Mouse (Mus musculus) WW6 (cell line): ENCODE results near the gene Plekha8.

ENCODE experiments used
- DNase-seq: peaks from one replicate; pipeline ENCODE4 v3.0.0-alpha.2; 2013; ENCODE audit warnings: low read depth, low spot score

Gene Plekha8

DNA sequence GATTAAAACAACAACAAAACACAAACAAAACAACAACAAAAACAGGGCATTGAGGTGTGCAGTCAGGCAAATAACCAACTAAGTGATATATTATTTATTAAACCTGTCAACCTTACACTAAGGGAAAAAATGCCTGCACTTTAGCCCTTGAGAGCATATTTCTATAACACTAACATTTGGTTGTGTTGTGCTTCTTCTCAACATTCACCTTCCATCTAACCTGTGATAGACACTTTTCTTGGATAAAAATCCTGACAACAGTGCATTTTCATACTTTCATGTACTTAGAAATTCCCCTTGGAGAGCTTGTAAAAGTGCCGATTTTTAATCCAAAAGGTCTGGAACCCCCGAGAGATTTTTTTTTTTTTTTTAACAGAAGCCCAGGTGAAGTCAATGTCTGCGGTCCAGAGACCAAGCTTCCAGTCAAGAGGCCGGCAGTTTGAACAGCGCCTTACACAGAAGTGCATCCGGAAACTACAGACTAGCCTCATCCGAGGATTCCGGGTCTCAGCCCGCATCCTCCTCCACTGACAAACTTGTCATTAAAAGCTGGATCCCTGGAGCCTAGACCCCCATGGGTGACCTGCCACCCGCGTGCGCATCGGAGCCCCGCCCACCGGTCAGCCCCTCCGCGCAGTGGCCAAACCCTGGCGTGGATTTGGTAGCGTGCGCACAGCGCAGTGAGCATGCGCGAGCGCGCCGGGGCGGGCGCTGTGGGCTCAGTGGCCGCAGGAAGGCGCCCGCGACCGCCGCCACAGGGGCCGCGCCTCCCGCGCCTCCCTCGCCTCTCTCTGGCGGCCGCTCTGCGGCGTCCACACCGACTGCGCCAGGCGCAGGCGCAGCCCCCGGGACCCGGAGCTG is at the start of gene Plekha8:
Plekha8 (plus strand) TSS at position 643 of the 861 bp plus-strand sequence.
- DNase-seq, result peak; percentile 65

DNA sequence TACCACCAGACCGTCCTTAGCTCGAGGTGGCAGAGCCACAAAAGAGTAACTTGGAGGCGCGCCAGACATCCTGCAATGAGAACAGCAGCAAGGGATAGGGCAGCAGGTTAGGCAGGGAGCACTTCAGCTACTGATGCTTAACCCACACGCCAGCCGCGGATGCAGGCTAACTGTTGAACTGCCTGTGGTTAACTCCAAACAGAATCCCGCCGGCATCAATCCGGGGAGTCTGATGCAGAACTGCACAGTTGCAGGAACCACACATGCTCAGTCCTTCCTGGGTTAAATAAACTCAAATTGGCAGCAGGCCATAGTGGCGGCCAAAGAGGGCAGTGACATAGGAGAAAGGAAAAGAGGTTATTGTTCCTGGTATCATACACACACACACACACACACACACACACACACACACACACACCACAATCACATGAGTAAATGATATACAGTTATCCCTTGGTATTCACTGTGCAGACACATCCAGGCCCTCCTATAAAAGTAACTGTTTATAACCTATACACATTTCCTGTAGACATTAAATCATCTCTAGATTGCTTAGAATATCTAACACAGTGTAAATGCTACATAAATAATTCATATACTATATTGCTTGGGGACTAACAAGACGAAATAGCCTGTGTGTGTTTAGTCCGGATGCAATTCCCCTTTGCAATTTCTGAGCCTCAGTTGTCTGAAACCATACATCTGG is 46.4 kb upstream of the Plekha8 start:
- DNase-seq, result no peak

DNA sequence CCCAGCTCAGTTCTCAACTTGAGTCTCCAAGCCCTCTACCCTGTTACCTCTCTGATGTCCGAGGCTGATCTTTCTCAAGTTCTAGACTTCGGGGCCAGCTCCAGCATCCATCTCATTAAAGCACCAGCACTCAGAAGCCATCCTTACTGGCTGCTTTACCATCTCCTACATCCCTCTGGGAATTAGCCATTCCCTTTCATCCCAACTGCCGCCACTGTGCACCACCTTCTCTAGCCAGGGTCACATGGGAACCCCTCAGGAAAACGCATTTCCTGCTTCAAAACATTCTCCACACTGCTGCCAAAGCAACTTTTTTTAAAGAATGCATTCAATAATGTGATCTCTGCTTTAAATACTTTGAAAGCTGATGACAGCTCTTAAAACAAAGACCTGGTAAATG is 45.6 kb upstream of the Plekha8 start:
- DNase-seq, result no peak

DNA sequence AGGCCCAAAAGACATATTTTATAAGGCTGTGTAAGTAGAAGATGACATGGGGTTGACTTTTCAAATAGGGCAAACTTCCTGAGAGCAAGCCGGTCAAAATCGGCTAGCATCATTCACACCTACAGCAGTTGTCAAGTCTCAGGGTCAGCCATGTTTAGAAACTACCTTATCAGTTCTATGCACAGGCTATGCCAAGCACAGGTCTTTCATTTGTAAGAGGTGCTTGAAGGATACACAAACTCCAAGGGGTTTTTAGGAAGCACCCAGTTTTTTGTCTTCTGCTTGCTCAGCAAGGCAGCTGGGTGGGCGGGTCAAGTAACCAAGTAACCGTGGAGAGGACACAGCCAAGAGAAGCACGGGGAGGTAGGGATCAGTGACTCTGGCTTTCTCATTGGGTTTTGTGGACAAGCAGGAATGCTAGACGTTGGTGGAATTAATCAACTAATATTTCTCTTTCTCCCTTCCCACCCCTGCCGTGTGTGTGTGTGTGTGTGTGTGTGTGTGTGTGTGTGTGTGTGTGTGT is 44.0 kb upstream of the Plekha8 start:
- no peak for DNase-seq

DNA sequence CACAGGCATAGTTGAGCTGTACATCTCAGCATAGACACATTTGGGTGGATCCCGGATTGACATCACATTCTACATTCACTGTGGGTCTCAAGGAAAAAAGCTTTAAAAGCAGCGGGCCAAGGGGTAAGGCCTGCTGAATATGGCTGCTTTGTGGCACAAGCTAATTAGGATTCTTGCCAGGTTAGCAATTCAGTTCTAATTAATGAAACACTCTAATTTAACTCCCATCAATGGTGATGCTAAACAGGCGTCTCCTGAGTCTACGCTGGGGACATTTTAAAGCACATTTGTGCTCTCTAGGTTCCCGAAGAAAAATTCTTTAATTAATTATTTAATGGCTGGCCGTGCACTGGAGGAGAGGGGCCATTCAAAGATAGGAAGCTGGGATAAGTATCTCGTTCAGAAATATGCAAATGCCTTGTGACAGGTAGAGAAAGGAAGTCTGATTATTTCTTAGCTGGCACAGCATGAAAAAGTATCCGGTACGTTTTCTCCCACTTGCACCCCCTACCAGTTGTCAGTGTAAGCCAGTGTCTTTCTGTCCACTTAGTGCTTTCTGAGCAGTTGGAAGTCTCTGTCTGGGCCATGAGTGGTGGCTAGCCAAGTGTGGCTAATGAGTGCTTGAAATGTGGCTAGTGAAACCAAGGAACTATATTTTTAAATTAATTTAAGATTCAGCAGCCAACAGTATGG is 42.0 kb upstream of the Plekha8 start:
- no peak for DNase-seq

DNA sequence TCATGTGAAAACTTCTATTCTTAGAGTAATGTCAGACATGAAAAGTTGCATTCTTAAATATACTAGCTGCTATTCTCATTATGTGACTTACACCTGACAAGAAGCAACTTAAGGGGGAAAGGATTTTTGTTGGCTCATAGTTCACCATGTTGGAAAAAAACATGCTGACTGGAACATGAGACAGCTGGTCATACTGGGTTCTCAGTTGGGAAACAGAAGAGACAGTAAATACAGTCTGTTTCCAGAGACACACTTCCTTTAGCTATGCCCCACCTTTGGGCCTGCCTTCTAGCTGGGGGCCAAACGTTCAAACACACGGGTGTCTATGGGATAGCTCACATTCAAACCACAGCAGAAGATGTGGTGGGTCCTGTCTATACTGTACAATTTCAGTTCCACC is 41.3 kb upstream of the Plekha8 start:
- no peak for DNase-seq

DNA sequence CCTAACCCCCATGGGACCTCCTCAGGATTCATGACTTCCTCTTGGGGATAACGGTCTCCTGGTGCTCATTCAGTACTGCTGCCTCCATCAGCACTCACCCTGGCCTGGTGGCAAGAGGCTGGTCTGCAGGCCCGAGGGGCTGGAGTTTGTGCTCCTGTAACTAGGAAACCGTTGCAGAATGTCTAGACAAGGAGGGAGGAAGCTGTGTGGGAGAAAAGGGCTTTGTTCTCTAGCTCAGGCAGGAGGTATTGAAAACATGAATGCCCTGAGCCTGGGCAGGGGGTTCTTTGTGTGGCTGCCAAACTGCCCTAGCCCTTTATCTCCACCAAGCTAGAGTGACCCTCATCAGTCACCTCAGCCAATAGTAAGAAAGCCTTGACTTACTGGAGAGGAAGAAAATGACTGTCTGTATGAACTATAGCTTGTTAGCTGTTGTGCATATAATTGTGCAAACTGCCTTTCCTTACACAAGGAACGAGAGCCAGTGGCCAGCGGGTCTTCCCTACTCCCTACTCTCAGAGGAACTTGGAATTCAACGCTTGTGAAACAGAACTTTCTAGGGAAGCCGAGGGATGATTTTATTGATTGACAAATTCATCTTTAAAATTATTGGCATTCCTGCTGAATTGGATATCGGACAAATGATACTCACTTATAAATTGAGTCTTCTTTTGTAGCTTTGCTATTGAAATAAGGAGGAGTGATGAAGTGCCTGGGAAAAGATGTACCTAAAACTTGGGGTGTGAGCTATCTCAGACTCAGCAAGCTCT is 40.4 kb upstream of the Plekha8 start:
- DNase-seq, result no peak

DNA sequence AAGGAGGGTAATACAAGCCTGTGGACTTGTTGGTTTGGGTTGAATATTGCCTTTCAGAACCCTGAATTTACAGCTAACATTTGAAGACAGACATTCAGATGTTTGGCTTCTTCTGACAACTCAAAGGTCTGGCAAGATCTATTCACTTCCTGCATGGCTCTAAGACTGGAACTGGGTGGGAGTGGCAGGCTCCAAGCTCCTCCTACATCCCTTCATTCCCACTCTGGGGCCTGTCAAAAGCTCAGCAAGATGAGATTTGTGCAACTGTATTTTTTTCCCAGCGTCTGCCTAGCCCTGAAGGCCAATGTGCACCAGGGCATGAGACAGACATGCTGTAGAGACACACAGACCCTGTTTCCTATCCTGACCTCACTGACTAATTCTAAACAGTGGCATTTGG is 39.1 kb upstream of the Plekha8 start:
- no peak for DNase-seq

DNA sequence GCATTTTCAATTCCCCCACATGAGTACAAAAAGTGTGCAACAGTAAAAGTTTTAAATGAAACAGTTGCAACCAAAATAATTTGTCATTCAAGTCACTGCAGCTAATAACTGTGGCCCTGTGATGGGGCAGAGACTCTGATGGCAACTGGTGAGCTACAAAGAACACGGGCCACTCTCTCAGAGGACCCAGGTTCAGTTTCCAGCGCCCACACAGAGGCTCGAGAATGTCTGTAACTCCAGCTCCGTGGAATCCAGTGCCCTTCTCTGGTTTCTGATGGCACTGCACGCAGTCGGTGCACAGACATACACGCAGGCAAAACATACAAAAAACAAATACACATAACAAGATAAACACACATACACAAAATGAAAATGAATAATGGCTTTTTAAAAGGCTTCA is 37.2 kb upstream of the Plekha8 start:
- no peak for DNase-seq

DNA sequence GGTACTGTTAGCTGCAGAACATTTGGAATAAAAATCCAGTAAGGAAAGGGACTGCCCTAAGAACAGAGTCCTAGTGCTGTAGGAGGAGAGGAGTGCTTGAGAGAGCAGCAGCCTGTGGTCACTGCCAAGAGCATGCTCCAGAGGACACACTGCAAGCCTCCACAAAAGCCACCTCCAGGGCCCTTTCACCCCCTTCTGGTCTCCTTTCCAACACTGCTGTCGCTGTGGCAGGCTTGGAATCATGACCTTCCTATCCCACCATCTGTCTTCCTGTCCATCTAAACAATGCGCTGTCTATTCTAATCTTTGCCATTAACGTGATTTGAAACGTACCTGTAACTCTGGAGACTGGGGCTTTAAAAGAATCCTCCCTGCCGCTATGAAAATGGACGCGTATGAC is 36.4 kb upstream of the Plekha8 start:
- DNase-seq, result no peak

DNA sequence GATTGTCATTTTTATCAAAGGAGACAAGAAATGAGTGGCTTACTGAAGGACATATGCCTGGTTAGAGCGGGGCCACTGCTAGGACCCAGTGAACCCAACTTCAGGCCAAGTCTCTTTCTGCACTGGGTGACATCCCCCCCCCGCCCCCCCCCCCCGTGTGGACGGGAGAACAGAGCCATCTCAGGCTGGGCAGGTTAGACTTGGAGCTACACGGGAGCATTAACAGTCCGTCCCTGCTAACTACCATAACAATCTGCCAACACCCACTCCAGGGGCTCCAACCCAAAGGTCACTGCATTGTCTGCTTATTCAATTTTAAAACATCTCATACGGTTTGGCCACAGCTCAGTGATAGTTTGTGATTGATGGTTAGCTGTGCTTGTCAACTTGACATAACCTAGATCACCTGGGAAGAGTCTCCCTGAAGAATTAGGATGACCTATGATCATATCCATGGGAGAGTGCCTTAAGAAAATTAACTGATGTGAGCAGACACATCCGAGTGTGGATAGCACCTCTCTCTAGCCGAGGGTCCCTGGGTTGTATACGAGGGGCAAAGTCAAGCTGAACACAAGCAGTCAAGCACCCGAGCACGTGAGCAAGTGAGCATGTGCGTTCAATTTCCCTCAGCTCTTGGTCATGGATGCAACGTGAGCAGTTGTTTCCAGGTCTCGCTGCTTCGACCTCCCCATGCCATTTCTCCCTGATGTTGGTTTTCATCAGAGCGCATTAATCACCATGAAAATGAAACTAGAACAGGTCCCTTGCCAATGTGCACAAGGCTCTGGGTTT is 32.7 kb upstream of the Plekha8 start:
- no peak for DNase-seq

DNA sequence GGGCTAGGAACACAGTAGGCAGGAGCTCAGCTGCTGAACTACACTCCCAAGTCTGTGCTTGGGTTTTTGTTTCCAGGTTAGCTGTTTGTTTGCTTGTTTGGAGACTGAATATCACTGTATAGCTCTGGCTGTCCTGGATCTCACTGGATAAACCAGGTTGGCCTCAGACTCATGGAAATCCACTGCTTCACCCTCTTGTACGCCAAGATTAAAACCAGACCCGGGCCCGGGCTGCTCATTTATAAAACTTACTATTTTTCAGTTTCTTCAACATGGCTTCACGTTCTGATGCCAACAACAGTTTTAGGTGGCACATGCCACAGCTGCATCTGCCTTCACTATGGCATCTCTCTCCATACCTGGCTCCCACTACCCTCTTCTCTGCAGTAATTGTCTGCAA is 31.4 kb upstream of the Plekha8 start:
- no peak for DNase-seq

DNA sequence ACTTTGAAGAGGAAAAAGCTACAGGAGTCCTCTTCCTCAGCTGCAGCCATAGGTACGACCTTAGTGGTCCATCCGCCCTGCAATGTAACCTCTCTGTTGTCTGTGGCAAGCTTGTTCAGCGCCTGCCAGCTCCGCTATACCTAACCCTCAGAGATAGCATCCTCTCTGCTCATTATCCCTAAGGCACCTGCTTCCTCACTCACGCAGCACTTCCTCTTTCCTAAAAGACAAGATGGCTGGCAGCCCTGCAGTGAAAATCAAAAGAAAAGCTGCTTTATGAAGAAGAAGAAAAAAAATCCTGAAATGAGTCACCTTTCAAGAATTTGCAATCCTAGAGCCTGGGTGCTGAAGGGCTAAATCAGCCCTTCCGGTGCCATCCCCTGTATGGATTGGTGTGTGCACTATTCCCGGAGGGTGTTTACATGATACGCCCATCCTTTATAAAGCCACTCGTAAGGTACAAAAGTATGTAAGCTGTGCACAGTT is 30.4 kb upstream of the Plekha8 start:
- no peak for DNase-seq

DNA sequence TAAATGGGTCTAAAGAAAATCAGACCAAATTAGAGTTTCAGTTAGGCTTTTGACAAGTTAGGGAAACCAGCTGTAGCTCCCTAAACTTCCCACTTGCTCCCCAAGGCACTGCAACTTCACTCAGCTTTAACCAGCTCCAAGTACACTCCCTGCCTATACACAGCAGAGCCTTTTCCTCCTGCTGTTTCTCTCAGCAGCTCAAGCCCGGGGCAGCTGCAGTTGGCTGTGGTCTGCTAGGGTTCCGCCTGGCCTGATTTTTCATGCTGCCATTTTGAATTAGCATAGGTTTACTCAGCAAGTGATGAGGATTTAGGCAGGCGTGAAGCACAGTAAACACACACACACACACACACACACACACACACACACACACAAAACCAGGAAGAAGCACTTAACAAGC is 29.9 kb upstream of the Plekha8 start:
- no peak for DNase-seq

DNA sequence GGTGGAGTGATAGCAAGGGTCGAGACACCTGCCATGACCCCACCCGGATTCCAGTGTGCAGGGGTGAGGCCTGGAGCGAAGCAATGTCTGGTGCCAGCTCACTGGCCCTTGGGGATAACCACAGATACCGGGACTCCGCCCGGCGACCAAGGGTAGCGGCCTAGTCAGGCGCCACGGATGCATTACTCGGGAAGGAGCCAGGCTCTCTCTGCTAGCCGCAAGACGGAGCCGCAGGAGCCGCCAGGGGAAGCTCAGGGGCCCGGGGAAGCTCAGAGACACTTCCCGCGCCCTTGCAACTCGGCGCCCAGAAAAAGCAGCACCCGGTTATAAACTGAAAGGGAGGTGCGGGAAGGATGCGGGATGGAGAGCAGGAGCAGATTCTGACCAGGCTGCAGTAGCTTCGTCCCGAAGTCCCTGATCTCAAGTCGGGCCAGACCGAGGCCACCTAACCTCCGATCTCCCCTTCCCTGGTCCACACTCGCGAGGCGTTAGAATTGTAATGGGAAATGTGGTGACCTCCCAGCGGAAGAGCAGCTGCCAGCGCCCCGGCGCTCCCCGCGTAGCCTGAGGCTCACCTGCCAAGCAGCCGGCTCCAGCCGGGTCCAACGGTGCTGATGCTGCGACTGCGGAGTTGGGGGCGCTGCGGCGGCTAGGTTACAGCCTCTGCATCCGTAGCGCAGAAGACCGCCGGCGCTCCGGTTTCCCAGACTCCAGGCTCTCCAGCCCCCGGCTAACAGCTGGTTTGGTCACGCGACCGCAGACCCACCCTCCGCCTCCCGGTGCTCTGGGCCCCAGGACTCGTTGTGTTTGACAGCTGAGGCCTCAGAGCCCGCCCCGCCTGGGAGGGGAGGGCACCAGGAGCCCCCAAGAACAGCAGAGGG is 29.0 kb upstream of the Plekha8 start, which contains the start of gene Scrn1:
Scrn1 (minus strand) TSS at position 825 of the 881 bp plus-strand sequence.
- peak; percentile 43 for DNase-seq

DNA sequence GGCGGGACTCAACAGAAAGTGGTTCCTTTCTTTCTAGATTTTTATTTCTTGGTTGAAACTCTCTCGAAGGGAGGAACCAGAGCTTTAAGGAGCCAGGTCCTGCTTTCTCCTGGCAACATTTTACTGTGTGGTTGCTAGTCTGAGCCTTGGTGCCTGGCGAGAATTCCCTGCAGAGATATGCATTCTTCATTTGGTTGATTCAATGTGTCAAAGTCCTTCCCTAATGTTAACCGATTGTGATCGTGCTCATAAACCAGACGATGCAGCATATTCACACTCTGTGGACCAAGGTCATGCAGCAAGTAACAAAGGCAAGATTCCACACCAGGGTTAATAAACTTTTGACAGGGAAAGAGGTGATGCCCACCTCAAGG is 28.4 kb upstream of the Plekha8 start:
- DNase-seq, result no peak

DNA sequence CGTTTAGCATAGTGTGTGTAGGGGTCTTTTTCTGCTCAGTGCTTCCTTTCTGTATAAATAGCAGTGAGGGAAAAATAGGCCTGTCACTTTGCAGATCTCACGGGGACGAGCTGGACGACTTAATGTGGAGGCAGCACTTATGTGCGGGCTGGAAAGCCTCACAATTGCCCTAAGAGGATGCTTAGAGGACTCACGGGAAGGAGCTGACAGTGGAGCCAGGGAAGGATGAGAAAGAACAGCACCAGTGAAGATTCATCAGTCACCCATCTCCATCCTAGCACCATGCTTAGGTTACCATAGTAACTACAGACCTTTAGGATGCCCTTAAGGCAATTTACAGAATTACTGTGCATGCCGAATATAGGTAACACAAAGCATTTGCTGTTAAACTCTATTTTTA is 25.1 kb upstream of the Plekha8 start:
- DNase-seq, result no peak

DNA sequence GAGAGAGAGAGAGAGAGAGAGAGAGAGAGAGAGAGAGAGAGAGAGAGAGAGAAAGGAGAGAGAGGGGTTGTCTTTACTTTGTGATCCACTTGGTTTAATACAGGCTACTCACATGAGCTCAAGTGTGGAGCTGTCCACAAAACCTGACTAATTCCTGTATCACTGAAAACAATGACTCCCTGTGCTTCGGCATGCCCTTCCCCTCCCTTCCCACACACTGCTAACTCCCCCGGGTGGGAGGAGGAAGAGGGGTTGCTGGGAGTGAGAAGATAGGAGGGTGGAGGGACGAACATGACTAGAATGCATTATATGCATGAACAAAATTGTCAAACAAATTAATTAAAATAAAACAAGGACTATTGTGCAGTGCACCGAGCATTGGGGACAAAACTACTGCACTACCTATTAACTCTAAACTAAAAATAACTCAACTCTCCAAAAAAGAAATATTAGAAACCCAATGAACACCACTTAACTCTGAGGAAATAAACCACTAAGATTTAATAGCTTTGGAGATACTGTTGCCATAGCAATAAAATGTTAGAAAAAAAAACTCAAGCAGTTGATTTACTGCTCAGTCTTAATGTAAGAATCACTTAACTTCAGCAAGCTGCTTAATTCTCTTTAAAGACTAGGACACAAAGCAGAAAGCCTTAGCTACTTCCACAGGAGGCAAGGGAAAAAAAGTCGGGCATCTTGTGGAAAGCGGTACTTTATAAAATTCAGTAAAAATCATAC is 21.5 kb upstream of the Plekha8 start:
- DNase-seq, result no peak

DNA sequence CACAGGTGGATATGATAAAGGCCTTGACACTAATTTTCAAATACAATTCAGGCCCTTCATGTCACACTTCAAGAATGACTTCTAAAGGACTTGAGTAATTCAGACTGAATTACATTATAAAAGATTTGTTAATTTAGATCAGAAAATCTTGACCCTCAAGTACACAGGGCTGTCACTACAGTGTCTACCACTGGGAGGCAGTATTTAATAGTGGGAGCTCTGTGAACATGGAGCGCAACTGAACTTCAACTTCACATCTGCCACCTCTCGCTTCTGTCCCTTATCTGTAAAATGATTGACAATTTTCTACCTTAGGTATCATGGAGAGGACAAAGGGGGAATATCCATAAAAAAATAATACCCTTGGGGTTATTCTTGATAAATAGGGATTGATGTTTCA is 8.7 kb upstream of the Plekha8 start:
- DNase-seq, result no peak
